Mouse (Mus musculus): ENCODE measurements around the gene Tcf20. TPM values are rescaled to one million over a fixed set of nuclear protein-coding genes. Genes with fewer than 3 reads are reported as not detected.
"Not testable (repeated sequence)": the region's sequence is repeated elsewhere in the genome, so short reads cannot be mapped to it uniquely, and the experiment has no call there.

Gene Tcf20
- polyA plus RNA-seq, 1 experiment, result 38.3 TPM

GRCm38 (mm10) chr15:82905431-82906395 is 82.0 kb downstream of the Tcf20 start:
- no peak for DNase-seq (ENCODE audit: extremely low spot score in 1 of 2, low spot score in 1 of 2)

- DNase-seq (ENCODE audit: extremely low spot score in 1 of 2, low spot score in 1 of 2), result no peak
Observed at GRCm38 (mm10) chr15:82904526-82904925, 83.1 kb downstream of the Tcf20 start.

GRCm38 (mm10) chr15:82902521-82902920 is 85.2 kb downstream of the Tcf20 start:
- DNase-seq (ENCODE audit: extremely low spot score in 1 of 2, low spot score in 1 of 2), result no peak

- DNase-seq (ENCODE audit: extremely low spot score in 1 of 2, low spot score in 1 of 2), result peak in 1 of 2 experiments; percentile 55
Observed at GRCm38 (mm10) chr15:82901306-82901705, 86.4 kb downstream of the Tcf20 start.

- DNase-seq (ENCODE audit: extremely low spot score in 1 of 2, low spot score in 1 of 2), result no peak
Observed at GRCm38 (mm10) chr15:82900331-82900730, 87.3 kb downstream of the Tcf20 start.

GRCm38 (mm10) chr15:82899676-82900301 is 87.9 kb downstream of the Tcf20 start:
- peak in 1 of 2 experiments; percentile 83 for DNase-seq (ENCODE audit: extremely low spot score in 1 of 2, low spot score in 1 of 2)

- no peak for DNase-seq (ENCODE audit: extremely low spot score in 1 of 2, low spot score in 1 of 2)
Observed at GRCm38 (mm10) chr15:82898740-82899675, 88.7 kb downstream of the Tcf20 start.

GRCm38 (mm10) chr15:82898141-82898739 is 89.4 kb downstream of the Tcf20 start:
- no peak for DNase-seq (ENCODE audit: extremely low spot score in 1 of 2, low spot score in 1 of 2)

GRCm38 (mm10) chr15:82896336-82896735 is 91.3 kb downstream of the Tcf20 start:
- no peak for DNase-seq (ENCODE audit: extremely low spot score in 1 of 2, low spot score in 1 of 2)

- DNase-seq (ENCODE audit: extremely low spot score in 1 of 2, low spot score in 1 of 2), result no peak
Observed at GRCm38 (mm10) chr15:82890470-82890869, 97.2 kb downstream of the Tcf20 start.

- no peak for DNase-seq (ENCODE audit: extremely low spot score in 1 of 2, low spot score in 1 of 2)
Observed at GRCm38 (mm10) chr15:82889426-82889825, 98.2 kb downstream of the Tcf20 start.

GRCm38 (mm10) chr15:82888466-82888865 is 99.2 kb downstream of the Tcf20 start:
- DNase-seq (ENCODE audit: extremely low spot score in 1 of 2, low spot score in 1 of 2), result no peak

- DNase-seq (ENCODE audit: extremely low spot score in 1 of 2, low spot score in 1 of 2), result no peak
Observed at GRCm38 (mm10) chr15:82877309-82877708, 110.4 kb downstream of the Tcf20 start.

- DNase-seq (ENCODE audit: extremely low spot score in 1 of 2, low spot score in 1 of 2), result no peak
Observed at GRCm38 (mm10) chr15:82876863-82877262, 110.8 kb downstream of the Tcf20 start.

- DNase-seq (ENCODE audit: extremely low spot score in 1 of 2, low spot score in 1 of 2), result no peak
Observed at GRCm38 (mm10) chr15:82872037-82872436, 115.6 kb downstream of the Tcf20 start.

GRCm38 (mm10) chr15:82866286-82866685 is 121.4 kb downstream of the Tcf20 start:
- not testable (repeated sequence) for DNase-seq (ENCODE audit: extremely low spot score in 1 of 2, low spot score in 1 of 2)

GRCm38 (mm10) chr15:82863674-82864073 is 124.0 kb downstream of the Tcf20 start:
- DNase-seq (ENCODE audit: extremely low spot score in 1 of 2, low spot score in 1 of 2), result no peak

- DNase-seq (ENCODE audit: extremely low spot score in 1 of 2, low spot score in 1 of 2), result peak in 1 of 2 experiments; percentile 45
Observed at GRCm38 (mm10) chr15:82856652-82857378, 130.9 kb downstream of the Tcf20 start.

GRCm38 (mm10) chr15:82856065-82856464 is 131.6 kb downstream of the Tcf20 start:
- no peak for DNase-seq (ENCODE audit: extremely low spot score in 1 of 2, low spot score in 1 of 2)

Data from frontal cortex, adult 2 months (tissue).